Mouse (Mus musculus) cerebellum, postnatal 25 days (tissue): ENCODE data around the gene Gm3776.
"Not testable (repeated sequence)": the region's sequence is repeated elsewhere in the genome, so short reads cannot be mapped to it uniquely, and the experiment has no call there.

Source experiments
- DNase-seq, 2 experiments: peaks; one replicate each; pipeline ENCODE4 v3.0.0; 2021; ENCODE audit warnings: mixed read lengths in 2 of 2

The Gm3776 gene

GRCm38 (mm10) chr9:78293683-78294082 is 36.8 kb downstream of the Gm3776 start:
- not testable (repeated sequence) for DNase-seq

- not testable (repeated sequence) for DNase-seq
These were observed 37.9 kb downstream of the Gm3776 start for GRCm38 (mm10) chr9:78294781-78295180.

GRCm38 (mm10) chr9:78296089-78296488 is 39.2 kb downstream of the Gm3776 start:
- peak; percentile 47 to 66 for DNase-seq

- DNase-seq, result no peak
These were observed 41.3 kb downstream of the Gm3776 start for GRCm38 (mm10) chr9:78298232-78298631.

GRCm38 (mm10) chr9:78299143-78299542 is 42.2 kb downstream of the Gm3776 start:
- DNase-seq, result not testable (repeated sequence)

- not testable (repeated sequence) for DNase-seq
These were observed 51.2 kb downstream of the Gm3776 start for GRCm38 (mm10) chr9:78308122-78308521.

GRCm38 (mm10) chr9:78314696-78315095 is 57.8 kb downstream of the Gm3776 start, which contains the start of gene Omt2a:
TSS of gene Omt2a (minus strand) at chr9:78314796.
- DNase-seq, result no peak
